Mouse (Mus musculus) gastrocnemius, adult 2 months (tissue): ENCODE measurements around the gene Eif3l. TPM values are rescaled to one million over a fixed set of nuclear protein-coding genes. Genes with fewer than 3 reads are reported as not detected.

Source experiments
- DNase-seq: peaks from one replicate; pipeline ENCODE4 v3.0.0; 2022
- H3K27ac ChIP-seq: fragments of 200-600 bp; 2 replicates; pipeline ENCODE4 v1.8.1; 2022; ENCODE audit warnings: mild to moderate bottlenecking
- H3K4me3 ChIP-seq: fragments of 200-600 bp; 2 replicates; pipeline ENCODE4 v1.8.1; 2022; ENCODE audit warnings: mild to moderate bottlenecking, moderate library complexity
- CTCF ChIP-seq: fragments of 200-600 bp; IDR thresholded peaks from 2 replicates; pipeline ENCODE4 v1.8.1; 2022; ENCODE audit warnings: antibody characterized with exemption, mild to moderate bottlenecking, moderate library complexity
- intact Hi-C: fragments of 180-260 bp; cut with DNase I; formaldehyde crosslinking; loops from one replicate; pipeline ENCODE4 v1.15.1; 2025
- total RNA-seq, 2 experiments: library from RNA; stranded (reverse); gene quantifications; 2 replicates each; pipeline ENCODE4 v1.2.3; 2021

Gene Eif3l
- total RNA-seq, 2 experiments from 2014 or later = 53.6 to 54.0 TPM

GRCm38 (mm10) chr15:79101531-79101930 is 26.6 kb downstream of the Eif3l start:
- no peak for TF ChIP-seq CTCF
- Histone ChIP-seq H3K27ac (peak overlapping the region; percentile 31; the same call in 1 of the 2 replicates), H3K4me3 (no peak overlapping the region)
- intact Hi-C loops = no loop called here
- DNase-seq = no peak

GRCm38 (mm10) chr15:79103264-79103663 is 28.3 kb downstream of the Eif3l start:
- Histone ChIP-seq H3K27ac (no peak overlapping the region), H3K4me3 (no peak overlapping the region)
- no peak for DNase-seq
- no peak for TF ChIP-seq CTCF
- intact Hi-C loops = no loop called here

- no peak overlapping the region for H3K4me3 ChIP-seq
- no peak for TF ChIP-seq CTCF
- DNase-seq = no peak
- intact Hi-C loops = no loop called here
- no peak overlapping the region for H3K27ac ChIP-seq
Observed at GRCm38 (mm10) chr15:79105804-79106203, 30.8 kb downstream of the Eif3l start.

- no peak for DNase-seq
- Histone ChIP-seq H3K27ac (peak overlapping the region; percentile 95), H3K4me3 (peak overlapping the region; percentile 99)
- intact Hi-C loops = no loop called here
- no peak for TF ChIP-seq CTCF
Observed at GRCm38 (mm10) chr15:79107966-79108365, 33.0 kb downstream of the Eif3l start.

- TF ChIP-seq CTCF = no peak
- intact Hi-C loops = no loop called here
- Histone ChIP-seq H3K27ac (peak within 1 kb of the TSS; percentile 95), H3K4me3 (peak within 1 kb of the TSS; percentile 99)
- DNase-seq = peak; percentile 90
Observed at GRCm38 (mm10) chr15:79108421-79109320, 33.7 kb downstream of the Eif3l start, which contains the start of gene Micall1. Gene Micall1 (plus strand): TSS chr15:79108898.

- intact Hi-C loops = no loop called here
- H3K4me3 ChIP-seq = peak overlapping the region; percentile 99
- peak overlapping the region; percentile 95 for H3K27ac ChIP-seq
- DNase-seq = no peak
- TF ChIP-seq CTCF = no peak
Observed at GRCm38 (mm10) chr15:79109321-79109934, 34.4 kb downstream of the Eif3l start.

GRCm38 (mm10) chr15:79110031-79110430 is 35.1 kb downstream of the Eif3l start:
- intact Hi-C loops = no loop called here
- Histone ChIP-seq H3K4me3 (peak overlapping the region; percentile 99), H3K27ac (peak overlapping the region; percentile 95; the same call in 1 of the 2 replicates)
- no peak for TF ChIP-seq CTCF
- no peak for DNase-seq

GRCm38 (mm10) chr15:79110528-79110927 is 35.5 kb downstream of the Eif3l start:
- Histone ChIP-seq H3K27ac (peak overlapping the region; percentile 95; the same call in 1 of the 2 replicates), H3K4me3 (peak overlapping the region; percentile 99)
- no peak for TF ChIP-seq CTCF
- intact Hi-C loops = no loop called here
- DNase-seq = no peak

- H3K27ac ChIP-seq = no peak overlapping the region
- intact Hi-C loops = no loop called here
- no peak for TF ChIP-seq CTCF
- no peak overlapping the region for H3K4me3 ChIP-seq
- DNase-seq = no peak
Observed at GRCm38 (mm10) chr15:79111774-79112173, 36.8 kb downstream of the Eif3l start.

- intact Hi-C loops = no loop called here
- DNase-seq = no peak
- H3K4me3 ChIP-seq = no peak overlapping the region
- H3K27ac ChIP-seq = no peak overlapping the region
- no peak for TF ChIP-seq CTCF
Observed at GRCm38 (mm10) chr15:79115276-79115675, 40.3 kb downstream of the Eif3l start.

- no peak for TF ChIP-seq CTCF
- H3K4me3 ChIP-seq = no peak overlapping the region
- no peak overlapping the region for H3K27ac ChIP-seq
- DNase-seq = no peak
- intact Hi-C loops = no loop called here
Observed at GRCm38 (mm10) chr15:79119491-79119890, 44.5 kb downstream of the Eif3l start.

- intact Hi-C loops = no loop called here
- DNase-seq = no peak
- TF ChIP-seq CTCF = no peak
- peak overlapping the region; percentile 31; the same call in 1 of the 2 replicates for H3K27ac ChIP-seq
- no peak overlapping the region for H3K4me3 ChIP-seq
Observed at GRCm38 (mm10) chr15:79122119-79122518, 47.1 kb downstream of the Eif3l start.

GRCm38 (mm10) chr15:79122546-79122945 is 47.6 kb downstream of the Eif3l start:
- no peak overlapping the region for H3K4me3 ChIP-seq
- peak overlapping the region; percentile 31 for H3K27ac ChIP-seq
- no peak for TF ChIP-seq CTCF
- no peak for DNase-seq
- intact Hi-C loops = no loop called here
